Mouse (Mus musculus): ENCODE measurements around the gene Tspan33. TPM values are rescaled to one million over a fixed set of nuclear protein-coding genes. Genes with fewer than 3 reads are reported as not detected.

The Tspan33 gene
- total RNA-seq, 2 experiments from 2014 or later, result 28.0 TPM

DNA sequence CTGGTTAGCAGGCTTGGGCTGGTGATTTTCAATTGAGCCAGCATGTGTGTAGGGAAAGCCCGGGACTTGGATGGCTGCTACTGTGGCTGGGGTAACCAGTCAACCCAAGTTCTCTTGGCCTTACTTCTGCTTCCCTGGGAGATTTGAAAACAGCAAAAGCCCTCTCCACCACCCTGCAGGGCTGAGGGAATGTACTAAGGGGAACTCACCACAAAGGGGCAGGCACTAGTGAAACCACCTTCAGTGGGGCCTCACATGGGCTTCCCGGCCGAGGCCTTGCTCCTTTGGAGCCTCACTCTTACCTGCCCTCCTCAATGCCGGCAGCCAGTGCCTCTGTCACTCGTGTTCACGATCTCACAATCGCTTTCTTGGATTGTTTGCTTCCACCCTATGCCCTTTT is 2.0 kb downstream of the Tspan33 start:
- intact Hi-C loops (cut with DNase I), result no loop called here
- no peak for DNase-seq (ENCODE audit: low spot score in 2 of 2)

GRCm38 (mm10) chr6:29697139-29697538 is 3.1 kb downstream of the Tspan33 start:
- no peak for DNase-seq (ENCODE audit: low spot score in 2 of 2)
- intact Hi-C loops (cut with DNase I), result no loop called here

DNA sequence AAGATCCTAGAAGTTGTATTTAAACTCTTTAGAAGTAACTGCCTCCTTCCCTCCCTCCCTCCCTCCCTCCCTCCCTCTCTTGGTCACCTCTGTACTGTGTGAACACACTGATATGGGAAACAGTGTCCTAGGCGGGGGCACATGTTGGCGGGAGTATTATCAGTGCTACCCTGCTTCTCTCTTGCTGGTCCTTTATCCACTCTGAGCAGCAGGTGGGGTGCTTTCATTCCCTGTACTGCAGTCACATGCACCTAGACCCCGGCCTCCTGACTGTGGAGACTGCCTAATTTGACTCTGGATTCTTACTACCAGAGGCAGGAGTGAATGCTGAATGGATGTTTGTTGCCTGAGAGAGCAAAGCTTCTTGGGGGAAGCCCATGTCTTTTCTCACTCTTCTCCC is 3.5 kb downstream of the Tspan33 start:
- no peak for DNase-seq (ENCODE audit: low spot score in 2 of 2)
- intact Hi-C loops (cut with DNase I), result no loop called here

GRCm38 (mm10) chr6:29699085-29699745 is 5.2 kb downstream of the Tspan33 start:
- intact Hi-C loops (cut with DNase I), result no loop called here

GRCm38 (mm10) chr6:29701051-29701450 is 7.0 kb downstream of the Tspan33 start:
- intact Hi-C loops (cut with DNase I), result no loop called here
- DNase-seq (ENCODE audit: low spot score in 2 of 2), result no peak

More at GRCm38 (mm10) chr6:29699085-29699745, 5.2 kb downstream of the Tspan33 start:
- DNase-seq (ENCODE audit: low spot score in 2 of 2), result no peak

- intact Hi-C loops (cut with DNase I), result no loop called here
- no peak for DNase-seq (ENCODE audit: low spot score in 2 of 2)
These were observed 8.1 kb downstream of the Tspan33 start for GRCm38 (mm10) chr6:29702126-29702525.

- intact Hi-C loops (cut with DNase I), result no loop called here
- no peak for DNase-seq (ENCODE audit: low spot score in 2 of 2)
These were observed 10.1 kb downstream of the Tspan33 start for GRCm38 (mm10) chr6:29704143-29704542.

GRCm38 (mm10) chr6:29707902-29708301 is 13.9 kb downstream of the Tspan33 start:
- DNase-seq (ENCODE audit: low spot score in 2 of 2), result no peak
- intact Hi-C loops (cut with DNase I), result no loop called here

DNA sequence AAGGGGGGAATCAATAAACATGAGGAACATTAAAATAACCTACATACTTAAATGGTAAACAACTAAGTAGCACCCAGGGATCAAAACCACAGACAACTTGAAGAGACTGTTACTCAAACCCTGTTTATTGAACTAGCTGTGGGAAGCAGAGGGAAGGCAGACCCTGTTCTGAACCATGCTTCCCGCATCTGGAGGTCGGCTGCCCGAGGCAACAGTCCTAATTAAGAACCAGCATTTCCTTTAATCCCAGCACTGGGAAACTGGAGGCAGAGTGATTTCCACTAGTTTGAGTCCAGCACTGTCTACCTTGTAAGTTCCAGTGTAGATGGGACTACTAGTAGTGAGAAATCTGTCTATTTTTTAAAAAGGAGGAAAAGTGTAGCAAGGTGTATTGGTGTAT is 17.3 kb downstream of the Tspan33 start:
- intact Hi-C loops (cut with DNase I), result no loop called here
- no peak for DNase-seq (ENCODE audit: low spot score in 2 of 2)

DNA sequence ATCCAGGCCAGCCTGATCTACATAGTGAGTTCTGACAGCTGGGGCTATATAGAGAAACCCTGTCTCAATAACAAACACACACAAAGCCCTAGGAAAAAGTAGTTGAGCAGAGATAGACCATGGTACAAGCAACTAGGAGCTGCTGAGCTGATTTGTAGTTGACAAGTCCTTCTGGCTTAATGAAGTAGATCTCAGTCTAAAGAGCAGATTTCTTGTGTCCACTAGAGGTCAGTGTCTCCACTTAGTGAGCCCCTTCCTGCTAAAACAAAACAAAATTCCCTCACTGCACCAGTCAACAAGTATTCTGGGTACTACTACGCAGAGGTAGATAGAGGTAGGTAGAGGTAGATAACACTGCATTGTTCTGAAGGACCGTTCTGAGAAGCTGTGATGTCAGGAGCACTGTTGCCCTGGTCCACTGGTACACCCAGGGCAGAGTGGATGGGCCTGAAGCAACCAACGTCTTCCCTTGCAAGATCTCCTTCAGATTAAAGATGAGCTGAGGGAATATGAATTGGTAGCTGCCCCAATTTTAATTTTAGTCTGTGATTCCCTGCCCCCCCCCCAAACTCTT is 18.1 kb downstream of the Tspan33 start:
- no peak for DNase-seq (ENCODE audit: low spot score in 2 of 2)
- intact Hi-C loops (cut with DNase I), result loop anchor here (2.0 kb wide), 1 partner anchor 47 kb away; no protein-coding TSS in a partner anchor

- DNase-seq (ENCODE audit: low spot score in 2 of 2), result peak; percentile 27 to 36
- intact Hi-C loops (cut with DNase I), result loop anchor here (5.0 kb wide), 1 partner anchor 101 kb away; no protein-coding TSS in a partner anchor
These were observed 22.8 kb downstream of the Tspan33 start for GRCm38 (mm10) chr6:29716624-29717365.

- DNase-seq (ENCODE audit: low spot score in 2 of 2), result peak; percentile 12 to 29
These were observed 23.5 kb downstream of the Tspan33 start for GRCm38 (mm10) chr6:29717541-29717940.

DNA sequence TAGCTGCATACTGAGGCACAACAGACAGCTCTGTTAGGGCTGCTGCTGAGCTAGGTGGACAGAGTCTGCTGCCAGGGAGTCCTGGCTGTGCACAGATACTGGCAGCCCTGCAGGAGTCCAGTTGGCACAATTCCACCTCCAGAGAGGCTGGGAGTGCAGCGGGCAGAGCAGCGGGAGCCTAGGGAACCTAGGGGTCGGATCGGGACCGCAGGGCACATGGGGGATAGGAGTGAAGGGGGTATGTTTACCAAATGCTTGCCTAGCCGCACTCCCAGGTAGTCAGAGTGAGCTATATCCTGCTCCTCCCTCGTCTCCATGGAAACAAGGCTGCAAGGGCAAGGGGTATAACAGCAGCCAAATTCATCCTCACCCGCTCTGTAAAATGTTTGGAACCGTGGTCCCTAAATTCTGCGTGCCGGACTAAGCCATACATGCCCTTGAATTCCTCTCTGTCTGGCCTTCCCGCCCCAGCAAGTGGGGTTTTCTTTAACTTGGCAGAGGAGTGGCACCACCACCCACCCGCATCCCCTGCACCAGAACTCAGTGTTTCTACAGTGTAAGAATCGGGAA is 24.0 kb downstream of the Tspan33 start:
- intact Hi-C loops (cut with DNase I), result loop anchor here (5.0 kb wide), 1 partner anchor 99 kb away; no protein-coding TSS in a partner anchor

More at GRCm38 (mm10) chr6:29717541-29717940, 23.5 kb downstream of the Tspan33 start:
- intact Hi-C loops (cut with DNase I), result loop anchor here (5.0 kb wide), 1 partner anchor 100 kb away; no protein-coding TSS in a partner anchor

GRCm38 (mm10) chr6:29718894-29719329 is 24.9 kb downstream of the Tspan33 start:
- intact Hi-C loops (cut with DNase I), result loop anchor here (5.0 kb wide), 1 partner anchor 98 kb away; no protein-coding TSS in a partner anchor
- peak; percentile 79 for DNase-seq (ENCODE audit: low spot score in 2 of 2)

More for the DNA sequence above, 24.0 kb downstream of the Tspan33 start:
- peak; percentile 42 to 48 for DNase-seq (ENCODE audit: low spot score in 2 of 2)

GRCm38 (mm10) chr6:29721890-29722289 is 27.9 kb downstream of the Tspan33 start:
- DNase-seq (ENCODE audit: low spot score in 2 of 2), result no peak
- intact Hi-C loops (cut with DNase I), result no loop called here

DNA sequence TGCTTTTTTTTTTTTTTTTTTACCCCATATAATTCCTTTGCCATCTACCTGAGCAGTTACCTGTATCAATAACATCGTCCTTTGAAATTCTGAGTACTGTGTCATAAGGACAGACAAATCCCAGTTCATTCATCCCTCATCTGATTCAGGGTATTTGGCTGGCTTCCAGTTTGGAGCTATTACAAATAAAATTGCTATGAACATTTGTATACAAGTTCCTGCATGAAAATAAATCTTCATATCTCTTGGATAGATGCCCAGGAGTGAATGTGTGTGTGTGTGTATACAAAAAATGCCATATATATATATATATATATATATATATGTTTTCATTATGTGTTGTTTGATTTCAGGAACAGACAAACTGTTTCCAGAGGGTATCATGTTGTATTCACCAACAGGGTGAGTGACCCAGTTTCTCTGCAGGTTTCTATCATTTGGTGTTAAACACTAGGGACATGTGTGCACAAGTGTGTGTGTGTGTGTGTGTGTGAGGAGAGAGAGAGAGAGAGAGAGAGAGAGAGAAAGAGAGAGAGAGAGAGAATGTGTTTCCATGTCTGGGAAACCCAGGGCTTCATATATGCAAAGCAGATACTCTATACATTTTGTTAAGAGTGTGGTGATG is 32.7 kb downstream of the Tspan33 start:
- no peak for DNase-seq (ENCODE audit: low spot score in 2 of 2)
- intact Hi-C loops (cut with DNase I), result no loop called here

GRCm38 (mm10) chr6:29728035-29728434 is 34.0 kb downstream of the Tspan33 start:
- no peak for DNase-seq (ENCODE audit: low spot score in 2 of 2)
- intact Hi-C loops (cut with DNase I), result no loop called here

- intact Hi-C loops (cut with DNase I), result no loop called here
- DNase-seq (ENCODE audit: low spot score in 2 of 2), result no peak
These were observed 35.5 kb downstream of the Tspan33 start for GRCm38 (mm10) chr6:29729491-29729890.

DNA sequence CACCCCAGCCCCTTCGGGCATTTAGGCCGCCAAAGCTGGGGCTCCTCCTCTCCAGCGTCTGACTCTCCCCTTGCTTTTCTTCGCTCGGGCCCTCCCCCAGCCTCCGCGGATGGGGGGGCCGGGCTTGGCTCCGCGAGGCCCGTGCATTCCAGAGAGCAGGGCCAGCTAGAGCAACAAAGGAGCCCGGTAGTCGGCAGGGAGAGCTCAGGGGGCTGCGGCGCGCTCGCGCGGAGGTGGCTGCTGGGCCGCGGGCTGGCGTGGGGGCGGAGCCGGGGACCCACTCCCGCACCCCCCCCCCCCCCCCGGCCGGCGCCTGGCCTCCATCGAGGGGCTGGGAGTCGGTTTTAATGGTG is 41.3 kb downstream of the Tspan33 start, which contains the start of gene Smo:
Gene Smo (plus strand): TSS at position 168 of the 353 bp plus-strand sequence.
- intact Hi-C loops (cut with DNase I), result no loop called here
- peak; percentile 19 to 32 for DNase-seq (ENCODE audit: low spot score in 2 of 2)
